Mouse (Mus musculus): ENCODE measurements around the gene Samd9l.
"Not testable (repeated sequence)": the region's sequence is repeated elsewhere in the genome, so short reads cannot be mapped to it uniquely, and the experiment has no call there.

Gene Samd9l

GRCm38 (mm10) chr6:3399340-3400068 lies at the start of gene Samd9l:
Gene Samd9l (minus strand): TSS chr6:3399572.
- peak; percentile 18 for DNase-seq

- DNase-seq, result peak; percentile 53
Measured at GRCm38 (mm10) chr6:3447404-3447803, 48.0 kb upstream of the Samd9l start.

- no peak for DNase-seq
Measured at GRCm38 (mm10) chr6:3443905-3444304, 44.5 kb upstream of the Samd9l start.

- DNase-seq, result no peak
Measured at GRCm38 (mm10) chr6:3436087-3436486, 36.7 kb upstream of the Samd9l start.

GRCm38 (mm10) chr6:3430976-3431375 lies 31.6 kb upstream of the Samd9l start:
- DNase-seq, result not testable (repeated sequence)

- no peak for DNase-seq
Measured at GRCm38 (mm10) chr6:3427047-3427446, 27.7 kb upstream of the Samd9l start.

GRCm38 (mm10) chr6:3425333-3425732 lies 26.0 kb upstream of the Samd9l start:
- DNase-seq, result not testable (repeated sequence)

- not testable (repeated sequence) for DNase-seq
Measured at GRCm38 (mm10) chr6:3424613-3425277, 25.4 kb upstream of the Samd9l start.

GRCm38 (mm10) chr6:3397182-3397906 lies 2.0 kb downstream of the Samd9l start:
- not testable (repeated sequence) for DNase-seq

GRCm38 (mm10) chr6:3395921-3396611 lies 3.3 kb downstream of the Samd9l start:
- not testable (repeated sequence) for DNase-seq

- no peak for DNase-seq
Measured at GRCm38 (mm10) chr6:3389995-3390394, 9.4 kb downstream of the Samd9l start.

- DNase-seq, result no peak
Measured at GRCm38 (mm10) chr6:3386565-3386964, 12.8 kb downstream of the Samd9l start.

GRCm38 (mm10) chr6:3384816-3385215 lies 14.6 kb downstream of the Samd9l start:
- not testable (repeated sequence) for DNase-seq

- DNase-seq, result not testable (repeated sequence)
Measured at GRCm38 (mm10) chr6:3384115-3384791, 15.1 kb downstream of the Samd9l start.

GRCm38 (mm10) chr6:3379146-3379545 lies 20.2 kb downstream of the Samd9l start:
- no peak for DNase-seq

GRCm38 (mm10) chr6:3376687-3377086 lies 22.7 kb downstream of the Samd9l start:
- no peak for DNase-seq

- DNase-seq, result no peak
Measured at GRCm38 (mm10) chr6:3369527-3369926, 29.8 kb downstream of the Samd9l start.

- DNase-seq, result not testable (repeated sequence)
Measured at GRCm38 (mm10) chr6:3365609-3366008, 33.8 kb downstream of the Samd9l start.

- DNase-seq, result peak; percentile 4
Measured at GRCm38 (mm10) chr6:3345924-3346597, 53.3 kb downstream of the Samd9l start.

GRCm38 (mm10) chr6:3345043-3345639 lies 54.2 kb downstream of the Samd9l start:
- not testable (repeated sequence) for DNase-seq

- DNase-seq, result not testable (repeated sequence)
Measured at GRCm38 (mm10) chr6:3343603-3344247, 55.6 kb downstream of the Samd9l start.
